Mouse (Mus musculus) olfactory bulb, adult 2 months (tissue): ENCODE measurements around the gene Ttc6.

Experiments used
- CTCF ChIP-seq: fragments of 200-500 bp; IDR thresholded peaks from 2 replicates; pipeline ENCODE4 v1.5.1; 2012; ENCODE audit warnings: low read depth, mild to moderate bottlenecking, low read length, moderate library complexity; ENCODE audit not compliant: insufficient read depth
- POLR2A ChIP-seq: fragments of 200-500 bp; IDR thresholded peaks from 2 replicates; pipeline ENCODE4 v1.6.1; 2012; ENCODE audit warnings: mild to moderate bottlenecking, low read depth, low read length, moderate library complexity; ENCODE audit not compliant: insufficient read depth

- TF ChIP-seq POLR2A, result no peak
- no peak for TF ChIP-seq CTCF
Measured at GRCm38 (mm10) chr12:57650011-57650410, 86.1 kb downstream of the Ttc6 start.
